Mouse (Mus musculus): Measurements from ENCODE around the gene Hsdl1. TPM values are rescaled to one million over a fixed set of nuclear protein-coding genes. Genes with fewer than 3 reads are reported as not detected.

Gene Hsdl1
- polyA plus RNA-seq, 1 experiment: 11.0 TPM

DNA sequence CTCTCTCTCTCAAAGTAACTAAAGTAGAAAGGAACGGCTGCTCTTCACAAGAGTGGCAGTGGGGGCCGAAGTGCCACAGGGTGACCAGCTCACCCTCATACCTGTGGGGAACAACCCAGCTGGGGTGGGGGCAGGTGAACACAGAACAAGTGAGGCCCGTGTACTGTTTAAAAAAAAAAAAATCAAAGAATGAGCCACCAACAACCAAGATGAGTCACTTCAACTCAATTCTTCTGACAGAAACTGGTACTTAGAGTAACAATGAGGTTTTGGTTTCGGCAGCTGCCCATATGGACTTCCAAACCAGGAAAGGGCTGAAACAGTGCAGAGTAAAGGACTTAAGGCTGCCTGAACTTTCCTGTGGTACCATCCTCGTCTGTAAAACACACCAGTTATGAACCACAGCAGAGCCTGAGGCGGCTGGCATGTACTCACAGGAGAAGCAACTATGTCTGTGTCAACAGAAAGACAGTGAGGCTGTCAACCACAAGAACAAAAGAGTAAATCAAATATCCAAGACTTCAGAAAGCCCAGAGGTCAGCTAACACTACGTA is 26.3 kb downstream of the Hsdl1 start:
- no peak overlapping the region for H3ac ChIP-seq (ENCODE audit: control insufficient read depth, insufficient read length, low read depth)
- peaks cover 31% of the 10 kb centered on the region for H3K36me3 ChIP-seq (ENCODE audit: control insufficient read depth, insufficient read depth)
- H3K79me3 ChIP-seq (ENCODE audit: low read depth): peaks cover 62% of the 10 kb centered on the region
- TF ChIP-seq CEBPB (IDR thresholded peaks at IDR 0.05; ENCODE audit: low read depth): no peak
- TF ChIP-seq MYOD1 (IDR thresholded peaks at IDR 0.05; ENCODE audit: control insufficient read depth, insufficient read length, low read depth): no peak
- no peak for TF ChIP-seq FOSL1 (IDR thresholded peaks at IDR 0.05; ENCODE audit: insufficient read depth, low read length, poor library complexity, severe bottlenecking)
- no peak for TF ChIP-seq CTCF (IDR thresholded peaks at IDR 0.05; ENCODE audit: control insufficient read depth, insufficient read depth, insufficient read length)
- TF ChIP-seq USF1 (IDR thresholded peaks at IDR 0.05; ENCODE audit: low read depth): no peak
- no peak for TF ChIP-seq MAX (IDR thresholded peaks at IDR 0.05)
- no peak for TF ChIP-seq MYOG (IDR thresholded peaks at IDR 0.05; ENCODE audit: control insufficient read depth, extremely low read depth, insufficient read length)
- no peak overlapping the region for H3K4me3 ChIP-seq (ENCODE audit: insufficient read depth, poor library complexity, severe bottlenecking)
- peaks cover 89% of the 10 kb centered on the region for H3K79me2 ChIP-seq (ENCODE audit: control insufficient read depth, insufficient read depth)
- no peaks in the 10 kb centered on the region for H3K27me3 ChIP-seq (ENCODE audit: control insufficient read depth, insufficient read depth, insufficient read length)

DNA sequence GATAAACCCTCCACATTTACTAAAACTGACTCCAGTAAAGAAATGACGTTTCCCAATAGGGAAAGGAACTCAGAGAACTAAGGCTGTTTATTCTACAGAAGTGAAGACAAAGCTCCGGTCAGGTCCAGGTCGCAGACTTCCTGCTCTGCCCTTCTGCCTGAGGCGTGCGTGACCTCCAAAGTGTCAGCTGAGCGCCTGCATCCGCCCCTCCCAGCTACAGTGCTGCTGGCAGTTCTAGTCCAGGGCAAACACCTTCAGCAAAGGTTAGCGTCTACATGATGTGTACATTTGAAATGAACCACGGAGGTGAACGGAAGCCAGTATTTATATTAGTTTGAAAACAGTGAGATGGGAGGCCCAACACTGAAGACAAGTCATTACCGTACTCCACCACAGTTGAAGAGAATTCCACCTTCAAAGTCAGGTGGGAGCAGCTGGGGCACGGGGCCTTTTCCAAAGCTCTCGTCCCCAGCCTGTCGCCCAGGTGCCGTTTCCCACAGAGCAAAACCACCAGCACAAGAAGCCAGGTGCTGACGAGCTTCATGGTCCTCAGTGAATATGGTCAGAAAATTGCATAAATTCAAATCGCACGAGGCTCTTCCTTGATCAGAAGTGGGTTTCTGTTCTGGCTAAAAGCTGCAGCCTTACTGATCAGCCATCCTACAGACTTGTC is 27.8 kb downstream of the Hsdl1 start:
- no peaks in the 10 kb centered on the region for H3K27me3 ChIP-seq (ENCODE audit: control insufficient read depth, insufficient read depth, insufficient read length)
- H3K79me2 ChIP-seq (ENCODE audit: control insufficient read depth, insufficient read depth): peaks cover 75% of the 10 kb centered on the region
- no peak overlapping the region for H3K4me3 ChIP-seq (ENCODE audit: insufficient read depth, poor library complexity, severe bottlenecking)
- TF ChIP-seq CEBPB (IDR thresholded peaks at IDR 0.05; ENCODE audit: low read depth): no peak
- no peak overlapping the region for H3ac ChIP-seq (ENCODE audit: control insufficient read depth, insufficient read length, low read depth)
- peaks cover 48% of the 10 kb centered on the region for H3K79me3 ChIP-seq (ENCODE audit: low read depth)
- H3K36me3 ChIP-seq (ENCODE audit: control insufficient read depth, insufficient read depth): peaks cover 44% of the 10 kb centered on the region

DNA sequence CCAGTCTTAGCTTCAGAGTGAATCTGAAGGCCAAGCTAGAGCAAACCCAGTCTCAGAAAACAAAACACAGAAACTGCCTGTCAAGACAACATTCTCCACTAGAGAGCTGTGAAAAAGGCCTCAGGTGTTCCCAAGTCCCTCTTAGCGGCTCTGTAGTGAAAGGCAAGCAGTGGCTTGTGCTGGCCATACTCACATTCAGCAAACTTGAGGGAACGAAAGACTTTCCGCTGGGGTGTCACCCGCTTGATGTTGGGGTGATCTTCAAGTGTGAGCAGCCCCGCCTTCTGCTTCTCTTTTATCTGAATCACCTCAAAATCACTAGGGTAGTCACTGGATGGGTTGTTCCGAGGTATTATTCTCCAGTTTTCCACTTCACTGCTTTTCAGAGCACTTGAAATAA is 29.2 kb downstream of the Hsdl1 start:
- Histone ChIP-seq H3K36me3 (ENCODE audit: control insufficient read depth, insufficient read depth) (peaks cover 57% of the 10 kb centered on the region), H3K27me3 (ENCODE audit: control insufficient read depth, insufficient read depth, insufficient read length) (no peaks in the 10 kb centered on the region), H3K79me3 (ENCODE audit: low read depth) (peaks cover 34% of the 10 kb centered on the region), H3ac (ENCODE audit: control insufficient read depth, insufficient read length, low read depth) (no peak overlapping the region), H3K4me3 (ENCODE audit: insufficient read depth, poor library complexity, severe bottlenecking) (no peak overlapping the region), H3K79me2 (ENCODE audit: control insufficient read depth, insufficient read depth) (peaks cover 61% of the 10 kb centered on the region)
- TF ChIP-seq FOSL1 (IDR thresholded peaks at IDR 0.05; ENCODE audit: insufficient read depth, low read length, poor library complexity, severe bottlenecking) (no peak), CEBPB (IDR thresholded peaks at IDR 0.05; ENCODE audit: low read depth) (no peak), CTCF (IDR thresholded peaks at IDR 0.05; ENCODE audit: control insufficient read depth, insufficient read depth, insufficient read length) (no peak), USF1 (IDR thresholded peaks at IDR 0.05; ENCODE audit: low read depth) (no peak), MYOG (IDR thresholded peaks at IDR 0.05; ENCODE audit: control insufficient read depth, extremely low read depth, insufficient read length) (no peak), MYOD1 (IDR thresholded peaks at IDR 0.05; ENCODE audit: control insufficient read depth, insufficient read length, low read depth) (no peak), MAX (IDR thresholded peaks at IDR 0.05) (no peak)

DNA sequence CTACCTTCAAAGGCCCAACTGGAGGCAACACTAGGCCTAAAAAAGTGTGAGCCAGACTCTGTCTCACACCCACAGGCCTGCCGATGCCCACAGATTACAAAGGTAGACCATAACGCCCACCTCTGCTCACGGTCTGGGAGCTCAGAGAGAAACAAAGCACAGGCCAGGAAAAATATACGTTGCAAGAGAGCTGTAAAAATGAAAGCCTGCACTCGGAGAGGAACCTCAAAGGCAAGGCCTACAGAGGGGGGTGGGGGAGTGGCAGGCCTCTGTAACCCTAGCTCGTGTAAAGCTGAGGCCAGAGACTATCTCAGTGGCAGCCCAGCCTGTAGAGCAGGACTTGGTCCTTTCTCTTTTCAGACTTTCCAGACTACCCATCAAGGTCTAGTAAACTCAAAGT is 29.8 kb downstream of the Hsdl1 start:
- Histone ChIP-seq H3ac (ENCODE audit: control insufficient read depth, insufficient read length, low read depth) (no peak overlapping the region), H3K27me3 (ENCODE audit: control insufficient read depth, insufficient read depth, insufficient read length) (no peaks in the 10 kb centered on the region), H3K36me3 (ENCODE audit: control insufficient read depth, insufficient read depth) (peaks cover 63% of the 10 kb centered on the region), H3K79me3 (ENCODE audit: low read depth) (peaks cover 28% of the 10 kb centered on the region), H3K4me3 (ENCODE audit: insufficient read depth, poor library complexity, severe bottlenecking) (no peak overlapping the region), H3K79me2 (ENCODE audit: control insufficient read depth, insufficient read depth) (peaks cover 55% of the 10 kb centered on the region)
- TF ChIP-seq MAX (IDR thresholded peaks at IDR 0.05) (no peak), FOSL1 (IDR thresholded peaks at IDR 0.05; ENCODE audit: insufficient read depth, low read length, poor library complexity, severe bottlenecking) (no peak), CEBPB (IDR thresholded peaks at IDR 0.05; ENCODE audit: low read depth) (no peak), MYOD1 (IDR thresholded peaks at IDR 0.05; ENCODE audit: control insufficient read depth, insufficient read length, low read depth) (no peak), USF1 (IDR thresholded peaks at IDR 0.05; ENCODE audit: low read depth) (no peak), MYOG (IDR thresholded peaks at IDR 0.05; ENCODE audit: control insufficient read depth, extremely low read depth, insufficient read length) (no peak), CTCF (IDR thresholded peaks at IDR 0.05; ENCODE audit: control insufficient read depth, insufficient read depth, insufficient read length) (no peak)

DNA sequence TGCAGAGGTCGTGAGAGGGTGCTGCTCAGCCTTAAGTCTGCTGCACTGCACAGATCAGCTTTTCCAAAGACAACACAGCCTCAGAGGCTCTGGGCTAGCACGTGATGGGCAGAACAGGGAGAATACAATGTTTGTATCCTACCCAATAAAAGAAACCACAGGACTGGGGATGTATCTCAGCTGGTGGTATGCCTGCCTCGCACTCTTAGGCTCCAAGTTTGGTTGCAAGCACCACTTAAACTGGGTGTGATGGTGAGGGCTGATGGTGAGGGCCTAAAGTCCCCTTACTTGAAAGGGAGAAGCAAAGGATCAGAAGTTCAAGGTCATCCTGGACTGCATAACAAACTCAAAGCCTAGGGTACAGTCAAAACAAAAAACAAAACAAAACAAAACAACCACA is 30.4 kb downstream of the Hsdl1 start:
- TF ChIP-seq MYOG (IDR thresholded peaks at IDR 0.05; ENCODE audit: control insufficient read depth, extremely low read depth, insufficient read length): no peak
- no peak for TF ChIP-seq USF1 (IDR thresholded peaks at IDR 0.05; ENCODE audit: low read depth)
- no peak for TF ChIP-seq MYOD1 (IDR thresholded peaks at IDR 0.05; ENCODE audit: control insufficient read depth, insufficient read length, low read depth)
- TF ChIP-seq MAX (IDR thresholded peaks at IDR 0.05): no peak
- TF ChIP-seq CEBPB (IDR thresholded peaks at IDR 0.05; ENCODE audit: low read depth): no peak
- no peak for TF ChIP-seq CTCF (IDR thresholded peaks at IDR 0.05; ENCODE audit: control insufficient read depth, insufficient read depth, insufficient read length)
- no peak for TF ChIP-seq FOSL1 (IDR thresholded peaks at IDR 0.05; ENCODE audit: insufficient read depth, low read length, poor library complexity, severe bottlenecking)
- Histone ChIP-seq H3ac (ENCODE audit: control insufficient read depth, insufficient read length, low read depth) (no peak overlapping the region), H3K79me3 (ENCODE audit: low read depth) (peaks cover 22% of the 10 kb centered on the region), H3K27me3 (ENCODE audit: control insufficient read depth, insufficient read depth, insufficient read length) (no peaks in the 10 kb centered on the region), H3K36me3 (ENCODE audit: control insufficient read depth, insufficient read depth) (peaks cover 69% of the 10 kb centered on the region), H3K79me2 (ENCODE audit: control insufficient read depth, insufficient read depth) (peaks cover 49% of the 10 kb centered on the region), H3K4me3 (ENCODE audit: insufficient read depth, poor library complexity, severe bottlenecking) (no peak overlapping the region)

DNA sequence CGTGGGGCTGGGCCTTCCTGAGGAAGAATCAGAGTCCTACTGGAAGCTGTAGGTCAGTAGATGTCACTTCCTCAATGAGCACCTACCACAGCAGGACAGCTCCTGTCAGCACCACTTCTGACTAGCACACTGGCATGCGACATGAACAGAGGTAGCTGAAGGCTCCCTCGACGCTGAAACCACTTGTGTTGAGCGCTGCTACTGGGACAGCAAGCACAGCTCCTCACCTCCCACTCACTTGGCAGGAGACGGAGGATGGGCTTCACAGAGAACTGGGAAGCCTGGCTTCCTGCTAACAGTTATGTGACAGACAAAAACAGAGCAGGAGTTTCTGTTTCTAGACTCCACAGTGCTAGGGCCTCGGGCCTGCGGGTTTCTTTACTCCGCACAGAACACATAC is 43.0 kb downstream of the Hsdl1 start:
- TF ChIP-seq MYOD1 (IDR thresholded peaks at IDR 0.05; ENCODE audit: control insufficient read depth, insufficient read length, low read depth) (no peak), USF1 (IDR thresholded peaks at IDR 0.05; ENCODE audit: low read depth) (no peak), CTCF (IDR thresholded peaks at IDR 0.05; ENCODE audit: control insufficient read depth, insufficient read depth, insufficient read length) (no peak), MYOG (IDR thresholded peaks at IDR 0.05; ENCODE audit: control insufficient read depth, extremely low read depth, insufficient read length) (no peak), CEBPB (IDR thresholded peaks at IDR 0.05; ENCODE audit: low read depth) (no peak), FOSL1 (IDR thresholded peaks at IDR 0.05; ENCODE audit: insufficient read depth, low read length, poor library complexity, severe bottlenecking) (no peak), MAX (IDR thresholded peaks at IDR 0.05) (no peak)
- Histone ChIP-seq H3K4me3 (ENCODE audit: insufficient read depth, poor library complexity, severe bottlenecking) (no peak overlapping the region), H3K36me3 (ENCODE audit: control insufficient read depth, insufficient read depth) (peaks cover 74% of the 10 kb centered on the region), H3ac (ENCODE audit: control insufficient read depth, insufficient read length, low read depth) (no peak overlapping the region), H3K27me3 (ENCODE audit: control insufficient read depth, insufficient read depth, insufficient read length) (no peaks in the 10 kb centered on the region), H3K79me2 (ENCODE audit: control insufficient read depth, insufficient read depth) (no peaks in the 10 kb centered on the region), H3K79me3 (ENCODE audit: low read depth) (no peaks in the 10 kb centered on the region)
